Mouse (Mus musculus): ENCODE results near the gene Prmt8. TPM values are rescaled to one million over a fixed set of nuclear protein-coding genes. Genes with fewer than 3 reads are reported as not detected.

The Prmt8 gene
- total RNA-seq, 1 experiment from 2014 or later, result not detected

DNA sequence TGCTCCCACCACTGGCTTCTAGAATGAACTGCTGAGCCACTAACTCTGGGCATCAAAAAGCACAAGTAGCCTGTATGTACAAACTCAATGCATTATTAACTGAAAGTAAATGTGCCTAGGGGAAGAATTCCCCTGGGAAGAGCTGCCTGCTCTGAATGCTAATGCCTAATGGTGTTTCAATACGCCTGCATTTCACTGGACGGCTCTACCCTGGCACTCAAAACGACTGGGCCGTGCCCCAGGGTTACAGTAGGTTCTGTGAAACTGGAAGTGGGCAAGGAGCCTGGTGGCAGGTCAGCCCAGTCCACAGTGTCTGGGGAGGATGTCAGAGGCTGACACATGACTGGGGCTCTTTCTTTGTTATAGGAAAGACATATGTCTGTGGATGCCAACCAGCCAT, 84.3 kb downstream of the Prmt8 start:
- ATAC-seq (replicated peaks in 1 of 2; ENCODE audit: insufficient read depth in 1 of 2, low FRiP score in 2 of 2, low TSS enrichment in 1 of 2, low read depth in 1 of 2, poor library complexity in 2 of 2, severe bottlenecking in 2 of 2), result no peak

DNA sequence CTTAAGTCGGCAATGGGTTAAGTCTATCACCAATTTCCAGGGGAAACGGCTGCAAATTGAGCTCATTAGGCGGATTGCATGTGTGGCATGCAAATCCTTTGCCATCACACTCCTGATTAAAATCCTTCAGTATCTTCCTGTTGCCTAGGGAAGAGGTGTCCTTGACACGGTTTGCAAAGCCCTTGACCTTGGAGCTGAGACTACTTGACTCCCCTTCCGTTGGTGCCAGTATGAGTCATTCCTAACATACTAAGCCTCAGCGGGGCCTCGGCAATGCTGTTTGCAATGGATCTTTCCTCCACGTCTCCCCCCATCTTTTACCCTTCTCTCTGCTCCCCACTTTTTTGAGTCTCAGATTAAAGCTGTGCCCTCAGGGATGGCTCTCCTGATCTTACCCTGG, 85.7 kb downstream of the Prmt8 start:
- ATAC-seq (replicated peaks in 1 of 2; ENCODE audit: insufficient read depth in 1 of 2, low FRiP score in 2 of 2, low TSS enrichment in 1 of 2, low read depth in 1 of 2, poor library complexity in 2 of 2, severe bottlenecking in 2 of 2), result no peak

DNA sequence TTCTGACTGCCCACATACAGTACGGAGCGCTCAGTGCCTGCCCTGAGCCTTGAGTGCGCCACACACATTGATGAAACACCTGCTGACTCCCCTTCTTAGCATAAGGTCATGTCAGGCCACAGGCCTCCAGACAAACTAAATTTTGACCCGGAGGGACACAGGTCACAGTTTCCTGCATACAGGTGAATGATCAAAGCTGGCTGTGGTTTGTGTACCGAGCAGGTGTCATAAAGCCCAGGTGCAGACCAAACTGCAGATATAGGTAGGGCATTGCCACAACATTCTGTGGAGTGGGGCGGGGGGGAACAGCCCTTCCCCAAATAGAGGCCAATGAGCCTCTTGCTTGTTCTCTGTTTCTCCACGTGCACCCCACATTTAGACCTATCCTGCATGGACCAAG, 88.5 kb downstream of the Prmt8 start:
- ATAC-seq (replicated peaks in 1 of 2; ENCODE audit: insufficient read depth in 1 of 2, low FRiP score in 2 of 2, low TSS enrichment in 1 of 2, low read depth in 1 of 2, poor library complexity in 2 of 2, severe bottlenecking in 2 of 2), result no peak

DNA sequence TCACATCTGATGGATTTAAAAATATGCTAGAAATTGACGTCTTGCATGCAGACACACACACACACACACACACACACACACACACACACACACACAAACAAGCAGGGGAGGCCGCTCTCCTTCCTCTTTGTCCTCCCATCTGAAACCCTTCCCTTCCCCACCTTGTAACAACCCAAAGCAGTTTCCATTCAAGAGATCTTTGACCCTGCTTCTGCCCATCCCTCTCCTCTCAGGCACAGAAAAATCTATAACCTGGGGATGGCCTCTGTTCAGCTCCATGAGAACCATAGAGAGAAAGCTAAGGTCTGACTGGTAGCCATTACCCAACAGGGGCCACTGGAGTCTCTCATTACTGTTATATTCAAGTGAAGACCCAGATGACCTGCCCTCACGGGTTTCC, 90.3 kb downstream of the Prmt8 start:
- no peak for ATAC-seq (replicated peaks in 1 of 2; ENCODE audit: insufficient read depth in 1 of 2, low FRiP score in 2 of 2, low TSS enrichment in 1 of 2, low read depth in 1 of 2, poor library complexity in 2 of 2, severe bottlenecking in 2 of 2)

DNA sequence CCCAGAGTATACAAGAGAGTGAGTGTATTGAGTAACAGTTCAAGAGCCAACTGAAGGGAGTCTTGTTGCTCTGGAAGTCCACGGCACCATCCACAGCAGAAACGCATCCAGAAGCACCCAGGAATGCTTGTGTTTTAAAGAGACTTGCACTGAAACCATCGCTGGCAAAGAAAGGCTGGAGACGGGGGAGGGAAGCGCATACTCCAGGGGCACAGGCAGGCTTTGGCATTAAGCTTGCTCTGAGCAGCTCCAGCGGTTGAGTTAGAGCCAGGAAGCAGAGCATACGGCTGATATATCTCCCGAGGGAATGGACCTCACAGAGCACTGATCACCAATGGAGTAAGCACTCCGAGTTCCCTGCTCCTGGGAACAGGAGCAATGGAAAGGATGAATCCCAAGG, 91.0 kb downstream of the Prmt8 start:
- no peak for ATAC-seq (replicated peaks in 1 of 2; ENCODE audit: insufficient read depth in 1 of 2, low FRiP score in 2 of 2, low TSS enrichment in 1 of 2, low read depth in 1 of 2, poor library complexity in 2 of 2, severe bottlenecking in 2 of 2)

DNA sequence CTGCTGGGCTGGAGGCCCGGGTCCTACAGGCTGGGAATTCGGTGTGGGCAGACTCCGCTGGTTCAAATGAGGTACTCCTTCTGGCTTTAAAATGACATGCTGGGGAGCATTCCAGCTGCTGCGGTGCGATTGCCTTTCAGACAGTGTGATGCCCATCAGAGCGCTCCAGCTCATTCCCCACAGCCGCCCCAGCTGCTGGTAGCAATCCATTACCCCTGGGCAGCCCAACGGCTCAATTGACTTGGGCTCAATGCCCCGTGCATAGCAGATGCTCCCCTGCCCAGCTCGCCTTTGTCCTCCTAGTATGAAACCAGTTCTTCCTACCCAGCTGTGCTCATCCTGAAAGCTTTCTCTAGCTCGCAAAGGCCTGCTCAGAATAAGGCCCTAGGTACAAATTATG, 92.4 kb downstream of the Prmt8 start:
- ATAC-seq (replicated peaks in 1 of 2; ENCODE audit: insufficient read depth in 1 of 2, low FRiP score in 2 of 2, low TSS enrichment in 1 of 2, low read depth in 1 of 2, poor library complexity in 2 of 2, severe bottlenecking in 2 of 2), result no peak

DNA sequence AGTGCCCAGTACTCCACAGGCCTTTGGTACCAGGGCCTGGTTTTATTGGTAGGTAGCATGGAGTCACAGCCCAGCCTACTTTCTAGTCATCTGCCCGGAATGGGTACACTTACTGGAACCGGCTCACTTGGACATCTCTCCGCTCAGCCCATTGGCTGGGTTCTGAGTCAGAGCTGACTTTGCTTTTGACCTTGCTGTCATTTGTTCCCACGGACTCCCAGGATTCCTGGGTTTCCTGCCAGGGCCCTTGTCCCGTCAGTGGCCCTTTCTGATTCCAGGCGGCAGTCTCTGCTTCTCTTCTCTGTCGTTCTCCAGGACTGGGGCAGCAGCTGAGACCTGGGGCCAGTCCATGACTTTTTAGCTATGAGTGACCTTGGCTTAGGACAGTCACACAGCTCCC, 97.2 kb downstream of the Prmt8 start:
- ATAC-seq (replicated peaks in 1 of 2; ENCODE audit: insufficient read depth in 1 of 2, low FRiP score in 2 of 2, low TSS enrichment in 1 of 2, low read depth in 1 of 2, poor library complexity in 2 of 2, severe bottlenecking in 2 of 2), result no peak

DNA sequence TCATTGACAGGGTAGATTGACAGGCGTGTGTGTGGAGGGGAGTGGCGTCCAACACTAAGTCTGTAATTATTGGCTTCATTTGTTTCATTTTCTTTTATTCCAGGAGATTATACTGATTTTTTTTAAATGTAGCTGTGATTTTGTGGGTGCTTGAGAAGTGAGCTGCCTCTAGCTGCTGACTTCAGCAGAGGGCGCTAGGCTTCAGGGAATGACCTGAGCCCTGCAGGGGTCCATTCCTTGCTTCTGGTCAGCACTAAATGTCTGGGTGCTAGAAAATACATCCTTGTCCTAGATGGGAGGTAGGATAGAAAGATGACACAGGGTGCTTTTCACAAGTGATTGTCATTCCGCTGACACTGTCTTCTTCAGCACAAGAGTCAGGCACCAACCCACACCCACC, 99.2 kb downstream of the Prmt8 start:
- ATAC-seq (replicated peaks in 1 of 2; ENCODE audit: insufficient read depth in 1 of 2, low FRiP score in 2 of 2, low TSS enrichment in 1 of 2, low read depth in 1 of 2, poor library complexity in 2 of 2, severe bottlenecking in 2 of 2), result no peak

DNA sequence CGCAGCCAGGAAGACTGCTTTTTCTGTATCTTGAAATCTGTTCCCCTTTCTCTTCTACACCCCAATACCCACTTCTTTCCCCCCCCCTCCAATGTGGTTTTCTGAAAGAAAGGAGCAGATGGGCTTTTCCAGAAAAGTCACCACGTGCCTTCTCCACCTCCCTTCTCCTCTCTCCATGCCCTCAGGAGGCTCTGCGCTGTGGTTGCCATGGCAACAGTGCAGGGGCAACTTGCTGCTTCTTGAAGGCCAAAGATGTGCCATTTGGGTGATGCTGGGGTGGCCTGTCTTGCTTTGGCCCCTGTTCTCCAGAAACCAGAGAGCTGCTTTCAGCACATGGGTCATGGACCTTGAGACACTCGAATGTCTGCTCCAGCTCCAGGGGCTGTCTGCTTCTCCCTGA, 100.0 kb downstream of the Prmt8 start:
- no peak for ATAC-seq (replicated peaks in 1 of 2; ENCODE audit: insufficient read depth in 1 of 2, low FRiP score in 2 of 2, low TSS enrichment in 1 of 2, low read depth in 1 of 2, poor library complexity in 2 of 2, severe bottlenecking in 2 of 2)

DNA sequence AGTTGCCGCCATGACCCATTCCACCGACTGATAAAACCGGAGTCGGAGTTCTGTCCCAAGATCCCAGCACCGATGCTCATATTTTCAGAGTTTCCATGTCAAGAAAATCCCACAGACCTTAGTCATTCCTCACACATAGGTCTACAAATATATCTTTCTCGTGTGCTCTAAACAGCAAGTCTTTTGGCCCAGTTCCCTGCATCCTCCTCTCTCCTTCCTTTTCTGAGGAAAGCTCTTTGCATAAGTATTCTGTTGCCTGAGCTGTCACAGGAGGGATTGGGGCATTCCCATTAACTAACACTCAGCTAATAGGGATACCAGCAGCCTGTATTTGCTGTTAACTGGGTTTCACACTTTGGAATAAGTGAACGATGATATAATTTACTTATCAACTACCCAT, 106.0 kb downstream of the Prmt8 start:
- ATAC-seq (replicated peaks in 1 of 2; ENCODE audit: insufficient read depth in 1 of 2, low FRiP score in 2 of 2, low TSS enrichment in 1 of 2, low read depth in 1 of 2, poor library complexity in 2 of 2, severe bottlenecking in 2 of 2), result no peak

DNA sequence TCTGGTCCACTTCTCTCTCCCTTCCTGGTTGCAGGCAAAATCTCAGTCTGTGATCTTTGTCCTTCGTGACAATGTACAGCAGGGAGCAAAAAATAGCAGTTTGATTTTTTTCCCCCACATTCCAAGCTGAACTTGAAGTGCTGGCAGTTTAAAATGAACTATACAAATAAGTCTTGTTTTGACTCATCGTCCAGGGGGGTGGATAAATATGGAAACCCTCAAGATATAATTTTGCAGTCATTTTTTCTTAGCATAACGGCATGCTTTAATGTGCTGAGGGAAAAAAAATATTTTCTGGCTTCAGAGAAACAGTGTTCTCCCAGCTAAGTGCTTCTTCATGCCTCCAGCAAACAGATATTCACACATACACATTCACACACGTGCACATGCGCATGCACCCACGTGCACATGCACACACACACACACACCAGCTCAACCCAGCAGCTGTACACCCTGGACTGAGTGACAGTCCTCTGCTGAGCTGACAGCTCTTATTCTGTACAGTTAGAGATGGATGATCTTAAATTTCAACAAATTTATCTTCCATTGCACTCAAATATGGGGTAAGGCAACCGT, 107.5 kb downstream of the Prmt8 start:
- no peak for ATAC-seq (replicated peaks in 1 of 2; ENCODE audit: insufficient read depth in 1 of 2, low FRiP score in 2 of 2, low TSS enrichment in 1 of 2, low read depth in 1 of 2, poor library complexity in 2 of 2, severe bottlenecking in 2 of 2)

DNA sequence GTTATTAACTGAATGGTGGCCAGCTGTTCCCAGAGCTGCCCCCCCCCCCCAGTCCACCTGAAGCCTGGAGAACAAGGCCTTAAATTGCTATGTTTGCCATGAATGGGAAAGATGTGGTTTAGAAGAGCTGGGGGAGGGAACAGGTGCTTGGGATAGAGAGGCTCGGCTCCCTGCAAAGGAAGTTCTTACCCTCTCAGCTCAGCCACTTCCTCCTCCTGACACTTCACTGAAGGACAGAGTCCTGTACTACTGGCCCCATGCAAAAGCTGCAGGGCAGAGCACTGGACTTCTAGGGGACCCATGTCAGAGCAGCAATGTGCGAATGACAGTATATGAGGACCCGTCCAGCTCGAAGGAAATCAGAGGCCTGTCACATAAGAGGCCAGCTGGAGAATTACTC, 109.3 kb downstream of the Prmt8 start:
- no peak for ATAC-seq (replicated peaks in 1 of 2; ENCODE audit: insufficient read depth in 1 of 2, low FRiP score in 2 of 2, low TSS enrichment in 1 of 2, low read depth in 1 of 2, poor library complexity in 2 of 2, severe bottlenecking in 2 of 2)

DNA sequence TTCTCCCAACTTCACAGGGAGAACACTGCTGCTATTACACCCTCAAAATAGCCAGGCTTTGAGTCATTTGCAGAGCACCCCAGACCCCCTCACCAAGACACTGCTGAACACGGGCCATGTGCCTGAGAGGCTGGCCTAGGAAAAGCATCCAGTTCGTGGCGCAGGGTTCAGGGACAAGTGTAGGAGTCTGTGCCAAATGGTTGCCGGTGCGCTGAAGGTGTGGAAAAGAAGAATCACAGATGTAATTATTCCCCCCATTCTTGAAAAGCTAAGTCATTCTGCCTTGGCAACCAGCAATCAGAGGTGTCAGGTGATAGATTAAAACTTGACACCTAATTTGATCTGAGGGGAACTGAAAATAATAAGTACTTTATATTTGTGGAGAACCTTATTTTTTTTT, 109.8 kb downstream of the Prmt8 start:
- no peak for ATAC-seq (replicated peaks in 1 of 2; ENCODE audit: insufficient read depth in 1 of 2, low FRiP score in 2 of 2, low TSS enrichment in 1 of 2, low read depth in 1 of 2, poor library complexity in 2 of 2, severe bottlenecking in 2 of 2)

DNA sequence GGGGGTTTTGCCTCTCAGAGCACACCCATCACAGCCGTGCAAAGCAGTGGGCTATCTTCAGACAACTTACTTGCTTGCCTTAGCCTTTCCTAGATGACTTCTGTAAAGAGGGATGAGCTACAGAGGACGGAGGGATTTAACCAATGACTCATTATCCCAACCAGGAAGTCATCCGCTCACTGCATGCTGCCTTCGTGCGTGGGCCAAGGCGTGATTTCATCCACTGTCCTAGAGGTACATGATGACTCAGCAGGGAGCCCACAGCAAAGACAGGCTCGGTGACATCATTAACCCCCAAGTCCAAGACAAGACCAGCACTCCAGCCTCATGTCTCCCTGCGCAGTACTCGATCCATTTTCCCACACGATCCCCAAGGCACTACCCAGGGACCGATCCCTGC, 112.1 kb downstream of the Prmt8 start:
- ATAC-seq (replicated peaks in 1 of 2; ENCODE audit: insufficient read depth in 1 of 2, low FRiP score in 2 of 2, low TSS enrichment in 1 of 2, low read depth in 1 of 2, poor library complexity in 2 of 2, severe bottlenecking in 2 of 2), result no peak

DNA sequence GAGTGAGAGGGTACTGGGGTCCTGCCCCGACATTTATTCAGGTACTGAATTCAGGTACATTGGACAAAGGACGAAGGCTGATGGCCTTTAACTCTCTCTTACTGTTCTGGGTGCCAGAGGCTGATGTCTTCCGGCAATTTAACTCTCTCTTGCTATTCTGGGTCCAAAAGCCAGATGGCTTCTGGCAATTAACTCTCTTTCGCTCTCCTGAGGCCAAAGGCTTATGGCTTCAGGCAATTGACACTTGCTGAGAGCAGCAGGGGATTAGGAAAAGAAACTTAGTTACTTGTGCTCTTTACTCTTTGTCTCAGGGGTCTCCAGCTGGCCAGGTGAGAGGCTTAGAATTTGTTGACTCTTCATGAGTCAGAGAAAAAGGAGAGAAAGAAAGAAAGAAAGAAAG, 113.3 kb downstream of the Prmt8 start:
- no peak for ATAC-seq (replicated peaks in 1 of 2; ENCODE audit: insufficient read depth in 1 of 2, low FRiP score in 2 of 2, low TSS enrichment in 1 of 2, low read depth in 1 of 2, poor library complexity in 2 of 2, severe bottlenecking in 2 of 2)

DNA sequence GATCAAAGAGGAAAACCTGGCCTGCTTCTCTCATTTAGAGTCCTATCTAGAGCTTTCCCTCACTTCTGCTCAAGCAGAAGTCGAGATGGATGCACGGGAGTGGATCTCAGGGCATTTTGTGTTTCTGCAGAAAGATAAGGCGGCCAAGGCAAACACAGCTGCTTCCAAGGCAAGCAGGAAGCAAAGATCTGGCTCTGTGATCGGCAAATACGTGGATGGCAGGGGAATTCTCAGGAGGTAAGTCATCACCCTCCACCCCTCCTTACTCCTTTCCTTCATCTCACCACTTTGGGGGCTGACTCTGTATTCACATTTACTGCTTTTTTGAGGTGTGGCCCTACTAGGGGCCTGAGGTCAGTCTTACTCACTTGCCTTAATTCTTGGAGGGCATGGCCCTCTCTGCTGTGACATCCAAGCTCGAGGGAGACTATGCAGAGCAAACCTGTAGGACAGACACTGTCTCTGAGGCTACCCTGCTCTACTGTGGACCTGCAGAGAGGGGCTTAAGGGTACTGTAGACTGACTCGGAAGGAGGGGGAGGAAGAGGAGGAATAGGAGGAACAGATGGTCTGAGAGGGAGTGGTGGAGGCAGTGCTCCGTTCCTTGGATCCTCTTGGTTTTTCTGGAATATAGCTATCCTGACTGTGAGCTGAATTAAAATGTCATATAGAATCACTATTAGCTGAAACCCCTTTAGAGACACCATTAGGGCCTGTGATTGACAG, 128.0 kb downstream of the Prmt8 start:
- no peak for ATAC-seq (replicated peaks in 1 of 2; ENCODE audit: insufficient read depth in 1 of 2, low FRiP score in 2 of 2, low TSS enrichment in 1 of 2, low read depth in 1 of 2, poor library complexity in 2 of 2, severe bottlenecking in 2 of 2)
